Mouse (Mus musculus): ENCODE results near the gene Prkn.

GRCm38 (mm10) chr17:11621492-11621891, 781.3 kb downstream of the Prkn start:
- TF ChIP-seq CTCF (IDR thresholded peaks at IDR 0.05) = peak; percentile 29
- no peak for TF ChIP-seq POLR2A (IDR thresholded peaks at IDR 0.05; ENCODE audit: insufficient read depth, low read depth, low read length)
- no peak for TF ChIP-seq EP300 (IDR thresholded peaks at IDR 0.05; ENCODE audit: insufficient read depth, low read depth, low read length)
